Mouse (Mus musculus) ES-E14 (cell line): Measurements from ENCODE around the gene Alas2.

Source experiments
- CHD2 ChIP-seq: IDR thresholded peaks from 2 replicates; pipeline ENCODE4 v1.6.1; 2014; ENCODE audit warnings: mild to moderate bottlenecking, low read depth, low read length, inconsistent platforms
- ZC3H11A ChIP-seq: IDR thresholded peaks from 2 replicates; pipeline ENCODE4 v1.6.1; 2012; ENCODE audit warnings: low read depth, mild to moderate bottlenecking, inconsistent platforms, low read length, borderline replicate concordance

DNA sequence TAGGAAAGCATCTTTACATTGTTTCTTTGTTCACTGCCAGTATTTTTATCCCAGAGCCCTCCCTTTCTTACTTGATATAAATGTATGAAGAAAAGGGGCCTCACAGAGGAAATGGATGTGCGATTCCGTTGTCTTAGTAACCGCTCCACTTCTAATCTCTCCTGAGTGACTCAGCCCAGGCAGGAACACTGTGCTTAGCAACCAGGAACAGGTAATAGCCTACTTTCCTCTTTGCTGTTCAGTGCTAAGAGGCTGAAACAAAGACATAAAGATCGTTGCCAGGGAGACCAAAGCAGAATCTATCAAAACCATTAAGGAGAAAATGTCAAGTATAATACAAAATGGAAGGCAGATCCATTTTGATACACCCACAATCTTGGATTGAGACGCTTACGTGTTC, 38.5 kb upstream of the Alas2 start:
- TF ChIP-seq ZC3H11A = no peak
- no peak for TF ChIP-seq CHD2
